Mouse (Mus musculus) natural killer cell, adult 2 months (primary cell): ENCODE results near the gene Tmem37.
A peak's percentile ranks its signal among the peaks of the same experiment; 100 is the strongest.

ENCODE experiments used
- DNase-seq, 2 experiments: peaks; one replicate each; pipeline ENCODE4 v3.0.0; 2022; ENCODE audit warnings: low spot score in 2 of 2

Gene Tmem37

GRCm38 (mm10) chr1:120073519-120074306 is at the start of gene Tmem37:
TSS of gene Tmem37 (minus strand) at chr1:120074074.
- peak; percentile 66 to 74 for DNase-seq

GRCm38 (mm10) chr1:120122634-120123383 is 48.9 kb upstream of the Tmem37 start:
- DNase-seq: no peak

- no peak for DNase-seq
These were observed 48.2 kb upstream of the Tmem37 start for GRCm38 (mm10) chr1:120121930-120122530.

- DNase-seq: peak; percentile 86 to 91
These were observed 47.3 kb upstream of the Tmem37 start, which contains the start of the genes Dbi and 3110009E18Rik for GRCm38 (mm10) chr1:120120969-120121811. TSS of gene Dbi (minus strand) at chr1:120121078. TSS of gene 3110009E18Rik (plus strand) at chr1:120121187.

GRCm38 (mm10) chr1:120120141-120120968 is 46.5 kb upstream of the Tmem37 start:
- DNase-seq: no peak

GRCm38 (mm10) chr1:120119389-120119788 is 45.5 kb upstream of the Tmem37 start:
- DNase-seq: no peak

GRCm38 (mm10) chr1:120118854-120119253 is 45.0 kb upstream of the Tmem37 start:
- no peak for DNase-seq

- DNase-seq: no peak
These were observed 42.2 kb upstream of the Tmem37 start for GRCm38 (mm10) chr1:120116106-120116505.

- DNase-seq: no peak
These were observed 41.8 kb upstream of the Tmem37 start for GRCm38 (mm10) chr1:120115671-120116081.

- DNase-seq: no peak
These were observed 38.6 kb upstream of the Tmem37 start for GRCm38 (mm10) chr1:120112251-120113187.

GRCm38 (mm10) chr1:120111766-120112165 is 37.9 kb upstream of the Tmem37 start:
- no peak for DNase-seq

GRCm38 (mm10) chr1:120109741-120110432 is 36.0 kb upstream of the Tmem37 start:
- DNase-seq: no peak

- DNase-seq: no peak
These were observed 31.7 kb upstream of the Tmem37 start for GRCm38 (mm10) chr1:120105556-120105959.

- DNase-seq: no peak
These were observed 27.3 kb upstream of the Tmem37 start for GRCm38 (mm10) chr1:120101227-120101609.

- DNase-seq: no peak
These were observed 26.8 kb upstream of the Tmem37 start for GRCm38 (mm10) chr1:120100456-120101226.

GRCm38 (mm10) chr1:120099483-120099882 is 25.6 kb upstream of the Tmem37 start:
- DNase-seq: peak; percentile 66 to 69

- peak; percentile 61 to 67 for DNase-seq
These were observed 24.5 kb upstream of the Tmem37 start for GRCm38 (mm10) chr1:120098327-120098726.

- DNase-seq: no peak
These were observed 21.0 kb upstream of the Tmem37 start for GRCm38 (mm10) chr1:120094920-120095319.
